8 mouse cellular contexts compared by ENCODE assay signal in genomic region chr19:5609547-5610404, GRCm38 (mm10). TPM values are rescaled to one million over a fixed set of nuclear protein-coding genes. Genes with fewer than 3 reads are reported as not detected.
DNase-seq lines count a peak whose midpoint lies in the region; ATAC-seq and TF ChIP-seq lines count a peak whose summit lies in the region.

TSS of gene Kat5 (minus strand) at chr19:5610237.

- 1% methylated on average over 54 of the region's 55 CpGs for WGBS in forebrain, postnatal 0 days
- 1% methylated on average over 55 of the region's 55 CpGs for WGBS in lung, embryonic 15.5 days

- peak within 1 kb of the TSS; percentile 97 for H3K9ac ChIP-seq in forebrain, postnatal 0 days
- H3K9ac ChIP-seq in lung, embryonic 15.5 days: peak within 1 kb of the TSS; percentile 79

- peak within 1 kb of the TSS; percentile 99 for H3K27ac ChIP-seq in forebrain, postnatal 0 days (ENCODE audit: low read depth, low read length)
- H3K27ac ChIP-seq in lung, embryonic 15.5 days: peak within 1 kb of the TSS; percentile 99

- no peaks in the 10 kb centered on the region for H3K9me3 ChIP-seq in G1E (replicated peaks)
- no peaks in the 10 kb centered on the region for H3K9me3 ChIP-seq in forebrain, postnatal 0 days (ENCODE audit: low read length)
- H3K9me3 ChIP-seq in lung, embryonic 15.5 days: no peaks in the 10 kb centered on the region

- H3K4me2 ChIP-seq in forebrain, postnatal 0 days (ENCODE audit: low read depth): peak within 1 kb of the TSS; percentile 55
- peak within 1 kb of the TSS; percentile 70 for H3K4me2 ChIP-seq in lung, embryonic 15.5 days

- H3K36me3 ChIP-seq in G1E (replicated peaks): peaks cover 46% of the 10 kb centered on the region
- peaks cover 41% of the 10 kb centered on the region for H3K36me3 ChIP-seq in forebrain, postnatal 0 days (ENCODE audit: insufficient read depth)
- peaks cover 41% of the 10 kb centered on the region for H3K36me3 ChIP-seq in lung, embryonic 15.5 days

- peak; percentile 62 for ATAC-seq in G1E (ENCODE audit: extremely low read depth, insufficient number of reproducible peaks, low FRiP score, poor library complexity, severe bottlenecking)
- peak; percentile 95 for ATAC-seq in forebrain, postnatal 0 days
- ATAC-seq in lung, embryonic 15.5 days (ENCODE audit: borderline replicate concordance, extremely low read depth, low FRiP score, low TSS enrichment): peak; percentile 92

- peak; percentile 82 for DNase-seq in G1E (ENCODE audit: low spot score)
- peak; percentile 92 to 94 for DNase-seq in cerebellum, adult 18-20 months
- DNase-seq in forebrain, postnatal 0 days: peak; percentile 96
- peak; percentile 92 for DNase-seq in heart, postnatal 4 days
- peak; percentile 89 to 93 for DNase-seq in layer of hippocampus, adult 8-10 months (ENCODE audit: low spot score in 2 of 2)
- DNase-seq in ovary, adult 18-20 months (ENCODE audit: low spot score): peak; percentile 81
- DNase-seq in thymus, postnatal 0 days (ENCODE audit: low spot score): peak; percentile 93

- no peak for TF ChIP-seq CTCF in G1E (IDR thresholded peaks at IDR 0.05; ENCODE audit: low read depth, low read length)
- peak; percentile 31; the same call in 1 of the 2 replicates for TF ChIP-seq CTCF in forebrain, postnatal 0 days (IDR thresholded peaks at IDR 0.05; ENCODE audit: low read depth)

- H3K4me3 ChIP-seq in G1E (ENCODE audit: low read depth, low read length): peak within 1 kb of the TSS; percentile 86
- peak within 1 kb of the TSS; percentile 83 for H3K4me3 ChIP-seq in forebrain, postnatal 0 days (ENCODE audit: low read depth, low read length)
- peak within 1 kb of the TSS; percentile 78 for H3K4me3 ChIP-seq in lung, embryonic 15.5 days

- no peaks in the 10 kb centered on the region for H3K27me3 ChIP-seq in G1E (ENCODE audit: insufficient read depth, low read length)
- no peaks in the 10 kb centered on the region for H3K27me3 ChIP-seq in forebrain, postnatal 0 days (ENCODE audit: insufficient read depth, low read length)
- H3K27me3 ChIP-seq in lung, embryonic 15.5 days: no peaks in the 10 kb centered on the region

- H3K4me1 ChIP-seq in G1E (ENCODE audit: insufficient read depth, low read depth, low read length): peaks cover 76% of the 10 kb centered on the region
- no peaks in the 10 kb centered on the region for H3K4me1 ChIP-seq in forebrain, postnatal 0 days (ENCODE audit: insufficient read depth)
- peaks cover 21% of the 10 kb centered on the region for H3K4me1 ChIP-seq in lung, embryonic 15.5 days

RNA-seq across cellular contexts. Expression of gene Kat5, which starts in this region (rescaled TPM):
- total RNA-seq in G1E (2014; fragmentation: Nextera tagmentation) (40.1 and 43.0 TPM in 2 replicates), G1E (2017) (100 and 106 TPM in 2 replicates)
- polyA plus RNA-seq in G1E (2012): 81.9 and 86.0 TPM in 2 replicates
- 131 and 150 TPM in 2 replicates for total RNA-seq in forebrain, postnatal 0 days (2014; rRNA removed)
- polyA plus RNA-seq in forebrain, postnatal 0 days (2015; fragmentation: Nextera tagmentation; extraction: Ambion mirVana): 62.8 and 72.6 TPM in 2 replicates
- total RNA-seq in heart, postnatal 4 days (2021): 10 to 100 TPM; 38.3 to 49.2 TPM
- total RNA-seq in layer of hippocampus, adult 8-10 months (2022): 100 to 1,000 TPM in 1 of 4 experiments, 10 to 100 TPM in 3; 81.5 to 105 (median 86.9) TPM
- polyA plus RNA-seq in lung, embryonic 15.5 days (2015; fragmentation: Nextera tagmentation; extraction: Ambion mirVana): 51.9 and 54.4 TPM in 2 replicates
- polyA plus RNA-seq in thymus, postnatal 0 days (2015; fragmentation: Nextera tagmentation; extraction: Ambion mirVana): 65.3 and 73.8 TPM in 2 replicates

Comparison
In these comparisons a context has a peak if more than half of its experiments do, and no peak if none do; other contexts are left out.
1. Peak in every context shown above with its lines: DNase-seq, ATAC-seq, H3K4me3 ChIP-seq and H3K27ac ChIP-seq.